Mouse (Mus musculus) left cerebral cortex, postnatal 14 days (tissue): Measurements from ENCODE around the gene Tubgcp5. TPM values are rescaled to one million over a fixed set of nuclear protein-coding genes. Genes with fewer than 3 reads are reported as not detected.
"Not testable (repeated sequence)": the region's sequence is repeated elsewhere in the genome, so short reads cannot be mapped to it uniquely, and the experiment has no call there.

ENCODE experiments used
- DNase-seq, 2 experiments: peaks; one replicate each; pipeline ENCODE4 v3.0.0; 2021 to 2022; ENCODE audit warnings: low spot score in 2 of 2, mixed read lengths in 1 of 2
- intact Hi-C: fragments of 180-260 bp; cut with DNase I; formaldehyde crosslinking; loops from one replicate; pipeline ENCODE4 v1.15.1; 2025
- long read RNA-seq, 2 experiments: library from polyadenylated mRNA; stranded (forward); transcript quantifications; one replicate each; pipeline ENCODE4 v2.0.0; 2021
- total RNA-seq, 2 experiments: library from RNA; stranded (reverse); gene quantifications; 2 replicates each; pipeline ENCODE4 v1.2.3; 2021

Gene Tubgcp5
- 10 to 100 TPM; 30.3 to 33.2 TPM for total RNA-seq
- long read RNA-seq, experiment 1, transcript Tubgcp5-201 (23 exons, 3,905 nt) = major isoform, 21 of 46 reads
- long read RNA-seq, experiment 1, partial matches to known transcripts = 10 of 46 reads
- long read RNA-seq, experiment 1, other reads (novel, unspliced or antisense) = 13 of 46 reads
- long read RNA-seq, experiment 2, transcript Tubgcp5-201 (23 exons, 3,905 nt) = major isoform, 18 of 28 reads
- long read RNA-seq, experiment 2, partial matches to known transcripts = 6 of 28 reads
- long read RNA-seq, experiment 2, other reads (novel, unspliced or antisense) = 3 of 28 reads

GRCm38 (mm10) chr7:55793952-55794603, at the start of gene Tubgcp5:
Gene Tubgcp5 (plus strand): TSS chr7:55794154.
- peak; percentile 99 for DNase-seq
- intact Hi-C loops = no loop called here

GRCm38 (mm10) chr7:55744566-55745220, 49.3 kb upstream of the Tubgcp5 start:
- intact Hi-C loops = no loop called here
- peak; percentile 69 to 72 for DNase-seq

- intact Hi-C loops = no loop called here
These were observed 43.1 kb upstream of the Tubgcp5 start for GRCm38 (mm10) chr7:55750841-55751240.

DNA sequence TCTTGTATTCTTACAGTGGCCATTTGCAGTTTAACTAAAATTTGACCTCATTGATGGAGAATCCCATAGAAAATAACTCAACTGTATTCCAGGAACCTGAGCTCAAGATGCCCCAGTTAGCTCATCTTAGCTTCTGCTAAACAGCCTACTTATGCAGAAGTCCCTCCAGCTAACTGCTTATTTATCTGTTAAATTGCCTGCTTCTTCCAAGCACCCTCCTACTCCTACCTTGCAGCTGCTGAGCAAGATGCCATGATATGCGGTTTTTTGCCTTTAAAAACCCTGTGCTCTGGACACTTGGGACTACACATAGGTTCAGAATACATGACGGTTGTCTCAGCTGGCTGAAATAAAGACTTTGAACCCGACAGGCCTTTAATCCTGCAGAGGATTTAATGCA, 34.6 kb upstream of the Tubgcp5 start:
- DNase-seq = no peak
- intact Hi-C loops = no loop called here

More at GRCm38 (mm10) chr7:55750841-55751240, 43.1 kb upstream of the Tubgcp5 start:
- no peak for DNase-seq

GRCm38 (mm10) chr7:55767926-55768325, 26.0 kb upstream of the Tubgcp5 start, which contains the start of gene Siglech:
Gene Siglech (plus strand): TSS chr7:55768178.
- peak in 1 of 2 experiments; percentile 15 for DNase-seq
- intact Hi-C loops = no loop called here

GRCm38 (mm10) chr7:55780011-55780410, 13.9 kb upstream of the Tubgcp5 start:
- no peak for DNase-seq
- intact Hi-C loops = no loop called here

DNA sequence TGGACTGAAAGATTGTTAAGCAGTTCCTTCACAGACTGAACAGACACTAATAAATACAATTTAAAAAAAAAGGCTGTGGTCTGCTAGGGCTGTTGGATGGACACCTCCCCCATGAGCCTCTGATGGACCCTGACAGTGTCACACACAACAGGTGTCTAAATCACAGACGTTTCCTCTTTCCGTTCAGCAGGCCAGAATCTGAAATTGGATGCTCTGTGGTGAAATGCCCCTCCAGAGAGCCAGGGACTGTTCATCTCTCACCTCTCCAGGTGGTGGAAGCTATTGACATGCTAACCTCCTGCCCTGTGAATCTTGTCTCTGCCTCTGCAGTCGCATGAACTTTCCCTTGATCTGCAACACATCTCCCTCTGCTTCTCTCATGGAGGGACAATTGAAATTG, 11.5 kb upstream of the Tubgcp5 start:
- intact Hi-C loops = no loop called here
- DNase-seq = no peak

GRCm38 (mm10) chr7:55784580-55784979, 9.4 kb upstream of the Tubgcp5 start:
- intact Hi-C loops = no loop called here
- DNase-seq = peak; percentile 24 to 54

DNA sequence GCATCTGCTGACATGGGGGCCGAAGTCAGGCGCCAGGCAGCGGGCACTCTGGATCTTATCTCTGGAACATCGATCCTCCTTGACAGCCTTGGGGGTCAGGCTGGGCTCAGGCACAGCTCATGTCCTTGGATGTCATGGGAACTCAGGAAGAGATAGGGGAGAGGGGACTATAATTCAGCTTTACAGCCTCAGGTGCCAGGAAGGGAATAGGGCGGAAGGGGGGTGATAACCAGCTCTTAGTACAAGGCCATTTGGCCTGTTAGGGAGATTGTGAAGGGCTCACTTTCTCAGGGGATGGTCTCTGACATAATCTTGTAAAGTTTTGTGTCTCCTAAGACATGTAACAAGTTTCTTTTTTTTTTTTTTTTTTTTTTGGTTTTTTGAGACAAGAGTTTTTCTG, 3.4 kb upstream of the Tubgcp5 start:
- intact Hi-C loops, DNase-seq: not testable (repeated sequence)

GRCm38 (mm10) chr7:55792280-55792679, 1.7 kb upstream of the Tubgcp5 start:
- intact Hi-C loops = no loop called here
- peak; percentile 16 to 65 for DNase-seq

GRCm38 (mm10) chr7:55793236-55793951, 560 bp upstream of the Tubgcp5 start:
- intact Hi-C loops = no loop called here
- DNase-seq = no peak

GRCm38 (mm10) chr7:55799981-55800380, 6.0 kb downstream of the Tubgcp5 start:
- no peak for DNase-seq
- intact Hi-C loops = loop anchor here (10.0 kb wide), 2 partner anchors 105 to 395 kb away; no protein-coding TSS in a partner anchor

DNA sequence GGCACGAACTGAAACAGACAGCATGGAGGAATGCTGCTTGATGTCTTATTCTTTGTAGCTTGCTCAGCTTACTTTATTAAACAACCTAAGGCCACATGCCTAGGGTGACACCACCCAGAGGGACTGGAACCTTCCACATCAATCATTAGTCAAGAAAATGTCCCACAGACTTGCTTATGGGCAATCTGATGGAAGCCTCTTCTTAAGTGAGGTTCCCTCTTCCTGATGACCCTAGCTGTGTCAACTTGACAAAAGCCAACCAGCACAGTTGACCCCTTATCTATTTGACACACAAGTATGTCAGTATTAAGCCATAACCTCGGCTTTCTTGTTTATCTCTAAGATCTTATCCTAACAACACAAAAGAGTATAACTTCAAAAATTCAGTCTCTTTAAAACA, 16.0 kb downstream of the Tubgcp5 start:
- intact Hi-C loops = loop anchor here (10.0 kb wide), 2 partner anchors 95 to 385 kb away; no protein-coding TSS in a partner anchor

DNA sequence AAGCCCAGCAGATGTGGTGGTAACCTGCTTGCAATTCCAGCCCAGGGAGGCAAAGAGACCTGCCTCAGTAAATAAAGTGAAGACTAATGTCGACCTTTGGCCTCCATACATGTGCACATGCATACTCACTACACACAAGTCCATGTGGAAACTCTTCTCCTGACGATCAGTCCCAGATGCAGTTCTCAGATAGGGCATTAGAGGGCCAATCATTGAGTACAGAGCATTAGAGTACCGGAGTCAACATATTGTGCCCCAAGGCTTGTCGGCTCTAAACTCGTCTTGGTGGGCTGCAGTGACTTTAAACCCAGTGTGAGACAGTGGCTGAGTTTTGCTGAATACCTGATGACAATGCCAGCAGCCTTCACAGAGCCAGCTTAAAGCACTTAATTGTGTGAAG, 30.5 kb downstream of the Tubgcp5 start:
- intact Hi-C loops = no loop called here
- no peak for DNase-seq

More for the DNA sequence above, 16.0 kb downstream of the Tubgcp5 start:
- no peak for DNase-seq

- no peak for DNase-seq
- intact Hi-C loops = no loop called here
These were observed 33.6 kb downstream of the Tubgcp5 start for GRCm38 (mm10) chr7:55827551-55827950.

DNA sequence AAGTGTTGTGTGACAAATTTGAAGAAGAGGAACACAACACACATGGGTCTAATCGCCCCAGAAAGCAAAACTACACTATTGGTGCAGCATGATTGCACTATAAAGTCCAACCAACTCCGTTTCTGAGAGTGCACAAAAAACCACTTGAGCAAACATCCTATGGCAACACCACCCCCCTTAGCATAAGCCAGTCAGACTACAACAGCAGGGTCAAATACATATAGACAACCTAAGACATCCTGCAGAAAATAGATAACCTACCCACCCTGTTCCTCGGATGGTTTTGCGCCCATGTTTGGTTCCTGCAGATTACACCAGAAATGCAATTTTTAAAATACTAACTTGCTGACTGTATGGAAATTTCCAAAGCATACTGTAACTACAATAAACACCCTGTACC, 42.9 kb downstream of the Tubgcp5 start:
- intact Hi-C loops = no loop called here
- no peak for DNase-seq

- intact Hi-C loops = loop anchor here (5.0 kb wide), 2 partner anchors 41 to 56 kb away; no protein-coding TSS in a partner anchor
- no peak for DNase-seq
These were observed 47.5 kb downstream of the Tubgcp5 start, which contains the start of gene Cyfip1 for GRCm38 (mm10) chr7:55841445-55841844. Gene Cyfip1 (plus strand): TSS chr7:55841745.

DNA sequence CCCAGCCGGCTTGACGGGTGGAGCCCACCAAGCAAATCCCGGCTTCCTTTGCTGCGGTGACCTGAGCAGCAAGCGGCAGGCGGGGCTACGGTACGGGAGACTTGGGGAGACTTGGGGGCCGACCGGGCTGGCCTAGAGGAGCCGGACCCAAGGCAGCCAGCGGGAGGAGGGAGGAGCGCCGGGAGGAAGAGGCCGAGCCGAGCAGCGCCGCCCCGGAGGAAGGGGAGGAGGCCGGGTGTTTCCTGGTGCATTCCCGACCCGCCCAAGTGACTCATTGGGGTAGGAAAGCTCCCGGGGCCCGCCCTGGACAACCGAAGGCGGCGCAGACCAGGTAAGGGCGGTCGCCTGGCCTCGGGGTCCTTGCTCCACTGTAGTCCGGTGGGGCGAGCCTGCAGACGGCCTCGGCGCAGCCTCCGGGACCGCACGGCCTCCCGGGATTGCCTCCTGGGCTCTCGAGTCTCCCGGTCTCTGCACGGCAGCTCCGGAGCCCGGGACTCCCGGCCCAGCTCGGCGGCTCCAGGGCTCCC, 48.1 kb downstream of the Tubgcp5 start:
- DNase-seq = peak; percentile 73 to 84
- intact Hi-C loops = loop anchor here (5.0 kb wide), 2 partner anchors 40 to 55 kb away; no protein-coding TSS in a partner anchor
